Mouse (Mus musculus) CH12.LX (cell line): ENCODE results near the gene Dtx1. TPM values are rescaled to one million over a fixed set of nuclear protein-coding genes. Genes with fewer than 3 reads are reported as not detected.

Experiments
- DNase-seq: peaks from one replicate; pipeline ENCODE4 v3.0.0-alpha.2; 2013; ENCODE audit errors: extremely low read depth
- H3K27ac ChIP-seq: 2 replicates; pipeline ENCODE4 v1.5.1; 2012; ENCODE audit warnings: low read depth, mild to moderate bottlenecking, control low read depth, moderate library complexity; ENCODE audit not compliant: insufficient read depth
- H3K27me3 ChIP-seq: replicated peaks from 2 replicates; pipeline ENCODE3; 2012; ENCODE audit warnings: inconsistent platforms
- H3K36me3 ChIP-seq, 2 experiments: replicated peaks in 1 of 2; 2 replicates each; pipeline versions ENCODE3 to v1.6.1; 2012; ENCODE audit warnings: inconsistent platforms in 1 of 2, low read length in 1 of 2, mild to moderate bottlenecking in 1 of 2, mixed read lengths in 1 of 2, moderate library complexity in 1 of 2; ENCODE audit not compliant: control insufficient read depth in 1 of 2, insufficient read depth in 1 of 2
- H3K4me1 ChIP-seq, 2 experiments: 2 replicates each; pipeline ENCODE4 v1.6.1; 2012; ENCODE audit warnings: inconsistent platforms in 1 of 2, moderate library complexity in 1 of 2; ENCODE audit not compliant: insufficient read depth in 2 of 2, control insufficient read depth in 1 of 2
- H3K4me2 ChIP-seq: 2 replicates; pipeline ENCODE4 v1.6.1; 2012; ENCODE audit warnings: low read depth, mild to moderate bottlenecking, control low read depth; ENCODE audit not compliant: poor library complexity, insufficient read depth, severe bottlenecking
- H3K4me3 ChIP-seq, 3 experiments: fragments of 150-350 bp in 1 of 3; sonication (generic) in 1 of 3; replicated peaks in 1 of 3; 2 replicates each; pipeline versions ENCODE3 to v1.5.1; 2011 to 2012; ENCODE audit warnings: low read depth in 2 of 3, low read length in 2 of 3, mild to moderate bottlenecking in 2 of 3, moderate library complexity in 2 of 3, control low read depth in 1 of 3, improper control_type of control experiment in 1 of 3, inconsistent platforms in 1 of 3, mixed read lengths in 1 of 3; ENCODE audit not compliant: poor library complexity in 1 of 3
- H3K79me2 ChIP-seq: replicated peaks from 2 replicates; pipeline ENCODE4 v1.6.1; 2012; ENCODE audit warnings: mild to moderate bottlenecking, moderate library complexity; ENCODE audit not compliant: control insufficient read depth, poor library complexity, insufficient read depth, severe bottlenecking; ENCODE audit errors: extremely low read depth
- H3K9ac ChIP-seq: 2 replicates; pipeline ENCODE4 v1.6.1; 2012; ENCODE audit warnings: low read depth, mild to moderate bottlenecking, control low read depth, moderate library complexity; ENCODE audit not compliant: insufficient read depth
- H3K9me3 ChIP-seq: replicated peaks from 2 replicates; pipeline ENCODE3; 2012; ENCODE audit warnings: low read length, inconsistent platforms, mixed read lengths
- BHLHE40 ChIP-seq: IDR thresholded peaks from 2 replicates; pipeline ENCODE4 v1.6.1; 2011; ENCODE audit warnings: mild to moderate bottlenecking, low read depth, low read length, improper control_type of control experiment
- CHD1 ChIP-seq: IDR thresholded peaks from 2 replicates; pipeline ENCODE4 v1.6.1; 2012; ENCODE audit warnings: low read depth, low read length, improper control_type of control experiment, inconsistent platforms
- CTCF ChIP-seq, 2 experiments: IDR thresholded peaks in 1 of 2; conservative IDR thresholded peaks in 1 of 2; 2 replicates each; pipeline ENCODE4 v1.5.1; 2011 to 2012; ENCODE audit warnings: low read depth in 2 of 2, low read length in 2 of 2, improper control_type of control experiment in 1 of 2, inconsistent platforms in 1 of 2, mild to moderate bottlenecking in 1 of 2, moderate library complexity in 1 of 2
- E2F4 ChIP-seq: IDR thresholded peaks from 2 replicates; pipeline ENCODE4 v1.6.1; 2011; ENCODE audit warnings: low read depth, low read length, improper control_type of control experiment; ENCODE audit not compliant: insufficient replicate concordance
- ELF1 ChIP-seq: IDR thresholded peaks from 2 replicates; pipeline ENCODE4 v1.6.1; 2014; ENCODE audit warnings: low read depth, mild to moderate bottlenecking, inconsistent platforms, low read length, improper control_type of control experiment
- GABPA ChIP-seq: IDR thresholded peaks from 2 replicates; pipeline ENCODE4 v1.6.1; 2012; ENCODE audit warnings: low read depth, low read length, improper control_type of control experiment, inconsistent platforms; ENCODE audit not compliant: insufficient replicate concordance
- HCFC1 ChIP-seq: IDR thresholded peaks from 2 replicates; pipeline ENCODE4 v1.6.1; 2012; ENCODE audit warnings: low read depth, mild to moderate bottlenecking, inconsistent platforms, low read length, improper control_type of control experiment
- KAT2A ChIP-seq: IDR thresholded peaks from 2 replicates; pipeline ENCODE4 v1.6.1; 2012; ENCODE audit warnings: low read length, improper control_type of control experiment, inconsistent platforms; ENCODE audit not compliant: insufficient replicate concordance
- MAFK ChIP-seq: IDR thresholded peaks from 2 replicates; pipeline ENCODE4 v1.6.1; 2011; ENCODE audit warnings: low read length, improper control_type of control experiment; ENCODE audit not compliant: insufficient replicate concordance
- MAX ChIP-seq: IDR thresholded peaks from 2 replicates; pipeline ENCODE4 v1.6.1; 2011; ENCODE audit warnings: low read length, improper control_type of control experiment
- MXI1 ChIP-seq: IDR thresholded peaks from 2 replicates; pipeline ENCODE4 v1.6.1; 2011; ENCODE audit warnings: mild to moderate bottlenecking, low read depth, low read length, improper control_type of control experiment
- NELFE ChIP-seq: IDR thresholded peaks from 2 replicates; pipeline ENCODE4 v1.6.1; 2011; ENCODE audit warnings: low read depth, low read length, improper control_type of control experiment
- NRF1 ChIP-seq: IDR thresholded peaks from 2 replicates; pipeline ENCODE4 v1.6.1; 2014; ENCODE audit warnings: low read depth, mild to moderate bottlenecking, inconsistent platforms, low read length, improper control_type of control experiment, moderate library complexity
- PAX5 ChIP-seq: IDR thresholded peaks from 2 replicates; pipeline ENCODE4 v1.6.1; 2012; ENCODE audit warnings: low read length, inconsistent platforms, mixed read lengths
- POLR2AphosphoS2 ChIP-seq: IDR thresholded peaks from 2 replicates; pipeline ENCODE4 v1.6.1; 2011; ENCODE audit warnings: low read depth, low read length, improper control_type of control experiment
- RCOR1 ChIP-seq: conservative IDR thresholded peaks from 2 replicates; pipeline ENCODE4 v1.6.1; 2012; ENCODE audit warnings: low read depth, mild to moderate bottlenecking, inconsistent platforms, low read length, improper control_type of control experiment
- SIN3A ChIP-seq: IDR thresholded peaks from 2 replicates; pipeline ENCODE4 v1.6.1; 2012; ENCODE audit warnings: low read length, improper control_type of control experiment, inconsistent platforms
- SMC3 ChIP-seq: IDR thresholded peaks from 2 replicates; pipeline ENCODE4 v1.6.1; 2011; ENCODE audit warnings: low read depth, low read length, improper control_type of control experiment
- TBP ChIP-seq: conservative IDR thresholded peaks from 2 replicates; pipeline ENCODE4 v1.6.1; 2011; ENCODE audit warnings: low read depth, low read length, improper control_type of control experiment
- TCF12 ChIP-seq: IDR thresholded peaks from 2 replicates; pipeline ENCODE4 v1.6.1; 2014; ENCODE audit warnings: low read depth, mild to moderate bottlenecking, inconsistent platforms, low read length, improper control_type of control experiment
- USF2 ChIP-seq: conservative IDR thresholded peaks from 2 replicates; pipeline ENCODE4 v1.6.1; 2011; ENCODE audit warnings: low read depth, low read length, improper control_type of control experiment
- ZC3H11A ChIP-seq: IDR thresholded peaks from 2 replicates; pipeline ENCODE4 v1.6.1; 2012; ENCODE audit warnings: low read depth, mild to moderate bottlenecking, inconsistent platforms, low read length, improper control_type of control experiment
- ZKSCAN1 ChIP-seq: IDR thresholded peaks from 2 replicates; pipeline ENCODE4 v1.6.1; 2012; ENCODE audit warnings: low read depth, inconsistent platforms, low read length, improper control_type of control experiment, borderline replicate concordance
- ZMIZ1 ChIP-seq: IDR thresholded peaks from 2 replicates; pipeline ENCODE4 v1.6.1; 2012; ENCODE audit warnings: low read depth, mild to moderate bottlenecking, inconsistent platforms, low read length, improper control_type of control experiment
- ZNF384 ChIP-seq: IDR thresholded peaks from 2 replicates; pipeline ENCODE4 v1.6.1; 2012; ENCODE audit warnings: low read depth, low read length, improper control_type of control experiment, inconsistent platforms
- dilution Hi-C: fragments of 300-500 bp; cut with MboI; formaldehyde crosslinking; loops from 2 replicates; pipeline ENCODE4 v1.14.3; 2020; ENCODE audit warnings: low sequenced_read_pairs; ENCODE audit not compliant: extremely low pct_unique_long_range_greater_than_20kb, extremely low pct_ligation_motif_present
- in situ Hi-C: fragments of 300-500 bp; cut with MboI; formaldehyde crosslinking; loops from 3 replicates; pipeline ENCODE4 v1.14.3; 2019; ENCODE audit warnings: low sequenced_read_pairs, low pct_ligation_motif_present, low pct_unique_long_range_greater_than_20kb, mixed read lengths
- polyA plus RNA-seq: library from polyadenylated mRNA; unstranded; fragments of >175 nt; gene quantifications from 2 replicates; pipeline ENCODE4 v1.2.1, GENCODE M21; 2012; ENCODE audit warnings: low read depth; ENCODE audit not compliant: insufficient read length
- total RNA-seq, 2 experiments: library from RNA; depleted of rRNA; stranded (reverse); fragments of 300-350 nt in 1 of 2; fragments of >200 nt in 1 of 2; gene quantifications; 2 replicates each; pipeline ENCODE4 v1.2.3; 2012 to 2014

The Dtx1 gene
- total and polyA plus RNA-seq, 3 experiments, result 0.98 to 3.9 (median 2.1) TPM

GRCm38 (mm10) chr5:120687897-120688296 lies 23.8 kb downstream of the Dtx1 start (continued):
- TF ChIP-seq MAX, result 0 out of 2 replicates have a peak, but pooled peaks have one; percentile 5
- TF ChIP-seq CTCF (conservative IDR thresholded peaks at IDR 0.05 in 1 of 2, IDR thresholded peaks at IDR 0.05 in 1 of 2; ENCODE audit: low read depth in 2 of 2, low read length in 2 of 2), result no peak
- no peak for TF ChIP-seq POLR2AphosphoS2
- no peak for TF ChIP-seq NELFE
- TF ChIP-seq ZC3H11A, result no peak
- no peak for TF ChIP-seq ZMIZ1
- TF ChIP-seq BHLHE40, result peak; percentile 90
- no peak for TF ChIP-seq SMC3
- TF ChIP-seq KAT2A, result no peak
- TF ChIP-seq, all 38 proteins: peak for 9

- dilution Hi-C loops, result no loop called here
- in situ Hi-C loops, result no loop called here
- peaks cover 41 to 77% of the 10 kb centered on the region in 2 experiments for H3K4me1 ChIP-seq
- no peak overlapping the region for H3K27ac ChIP-seq
- H3K9me3 ChIP-seq, result no peaks in the 10 kb centered on the region
- H3K79me2 ChIP-seq, result no peaks in the 10 kb centered on the region
- no peaks in the 10 kb centered on the region for H3K36me3 ChIP-seq
- DNase-seq, result no peak
- H3K27me3 ChIP-seq, result no peaks in the 10 kb centered on the region
- no peak overlapping the region for H3K4me2 ChIP-seq
- no peak overlapping the region for H3K4me3 ChIP-seq
- TF ChIP-seq MXI1 (no peak), ELF1 (no peak), BHLHE40 (no peak), MAX (no peak), MAFK (no peak), RCOR1 (no peak), E2F4 (no peak), PAX5 (no peak), GABPA (no peak), ZC3H11A (no peak), TBP (no peak), ZMIZ1 (no peak), TCF12 (no peak), SIN3A (no peak), ZNF384 (no peak), CHD1 (no peak), NRF1 (no peak), HCFC1 (no peak), USF2 (no peak), ZKSCAN1 (no peak)
- H3K9ac ChIP-seq, result no peak overlapping the region
These were observed 24.3 kb downstream of the Dtx1 start for GRCm38 (mm10) chr5:120687484-120687851.
